Mouse (Mus musculus) limb, embryonic 13.5 days (tissue): ENCODE data around the gene Gtf2a1. TPM values are rescaled to one million over a fixed set of nuclear protein-coding genes. Genes with fewer than 3 reads are reported as not detected.
"Not testable (repeated sequence)": the region's sequence is repeated elsewhere in the genome, so short reads cannot be mapped to it uniquely, and the experiment has no call there.

Source experiments
- ATAC-seq: fragments of 200-750 bp; cut with Nextera tagmentation; 2 replicates; pipeline ENCODE4 v1.8.0; 2017; ENCODE audit warnings: low read depth, moderate number of reproducible peaks, moderate TSS enrichment; ENCODE audit not compliant: low FRiP score
- H3K27ac ChIP-seq: fragments of 300-500 bp; sonication (generic); 2 replicates; pipeline ENCODE4 v1.5.1; 2015; ENCODE audit warnings: inconsistent platforms, mild to moderate bottlenecking, moderate library complexity
- H3K27me3 ChIP-seq: fragments of 300-500 bp; sonication (generic); 2 replicates; pipeline ENCODE4 v1.6.1; 2015; ENCODE audit warnings: mild to moderate bottlenecking, inconsistent platforms
- H3K36me3 ChIP-seq: fragments of 300-500 bp; sonication (generic); 2 replicates; pipeline ENCODE4 v1.6.1; 2015; ENCODE audit warnings: inconsistent platforms, mild to moderate bottlenecking, moderate library complexity
- H3K4me1 ChIP-seq: fragments of 300-500 bp; sonication (generic); 2 replicates; pipeline ENCODE4 v1.6.1; 2015; ENCODE audit warnings: inconsistent platforms
- H3K4me2 ChIP-seq: fragments of 300-500 bp; sonication (generic); replicated peaks from 2 replicates; pipeline ENCODE4 v1.6.1; 2015; ENCODE audit warnings: inconsistent platforms, mild to moderate bottlenecking, moderate library complexity
- H3K4me3 ChIP-seq: fragments of 300-500 bp; sonication (generic); 2 replicates; pipeline ENCODE4 v1.5.1; 2015; ENCODE audit warnings: moderate library complexity, mild to moderate bottlenecking, inconsistent platforms
- H3K9ac ChIP-seq: fragments of 300-500 bp; sonication (generic); 2 replicates; pipeline ENCODE4 v1.6.1; 2015; ENCODE audit warnings: mild to moderate bottlenecking, inconsistent platforms
- H3K9me3 ChIP-seq: fragments of 300-500 bp; sonication (generic); 2 replicates; pipeline ENCODE4 v1.6.1; 2016; ENCODE audit warnings: inconsistent platforms
- WGBS: fragments of 180-500 bp; shearing (Covaris S2); methylation state at CpG from one replicate; pipeline ENCODE4 v1.1.7; 2015; 5-methylcytosine and 5-hydroxymethylcytosine counted together
- polyA plus RNA-seq: library from polyadenylated mRNA; unstranded; fragments of >200 nt; fragmentation: Nextera tagmentation; extraction: Ambion mirVana; gene quantifications from 2 replicates; pipeline ENCODE4 v1.2.1, GENCODE M21; 2015

Gtf2a1 gene
- polyA plus RNA-seq, 1 experiment from 2014 or later, result 47.6 TPM

DNA sequence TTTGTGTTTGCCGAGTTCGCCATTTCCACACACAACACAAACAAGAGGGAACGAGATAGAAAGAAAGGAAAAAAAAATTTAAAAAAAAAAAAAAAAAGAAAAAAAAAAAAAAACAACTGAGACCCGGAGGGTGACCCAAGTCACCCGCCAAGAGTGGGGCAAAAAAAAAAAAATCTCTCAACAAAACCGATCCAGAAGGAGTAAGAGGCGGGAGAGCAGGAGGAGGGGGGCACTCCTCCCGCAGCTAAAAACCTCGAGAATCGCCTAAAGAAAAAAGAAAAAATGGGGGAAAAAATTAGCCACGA, 793 bp downstream of the Gtf2a1 start:
- Histone ChIP-seq H3K36me3 (peaks cover 13% of the 10 kb centered on the region), H3K9me3 (no peaks in the 10 kb centered on the region), H3K27me3 (no peaks in the 10 kb centered on the region), H3K9ac (peak overlapping the region; percentile 100), H3K4me2 (peak overlapping the region; percentile 23; the same call in 1 of the 2 replicates), H3K4me1 (peaks cover 15% of the 10 kb centered on the region), H3K27ac (peak overlapping the region; percentile 100), H3K4me3 (peak overlapping the region; percentile 87)
- ATAC-seq, result no peak
- WGBS, result 0% methylated on average over 11 of the region's 11 CpGs

DNA sequence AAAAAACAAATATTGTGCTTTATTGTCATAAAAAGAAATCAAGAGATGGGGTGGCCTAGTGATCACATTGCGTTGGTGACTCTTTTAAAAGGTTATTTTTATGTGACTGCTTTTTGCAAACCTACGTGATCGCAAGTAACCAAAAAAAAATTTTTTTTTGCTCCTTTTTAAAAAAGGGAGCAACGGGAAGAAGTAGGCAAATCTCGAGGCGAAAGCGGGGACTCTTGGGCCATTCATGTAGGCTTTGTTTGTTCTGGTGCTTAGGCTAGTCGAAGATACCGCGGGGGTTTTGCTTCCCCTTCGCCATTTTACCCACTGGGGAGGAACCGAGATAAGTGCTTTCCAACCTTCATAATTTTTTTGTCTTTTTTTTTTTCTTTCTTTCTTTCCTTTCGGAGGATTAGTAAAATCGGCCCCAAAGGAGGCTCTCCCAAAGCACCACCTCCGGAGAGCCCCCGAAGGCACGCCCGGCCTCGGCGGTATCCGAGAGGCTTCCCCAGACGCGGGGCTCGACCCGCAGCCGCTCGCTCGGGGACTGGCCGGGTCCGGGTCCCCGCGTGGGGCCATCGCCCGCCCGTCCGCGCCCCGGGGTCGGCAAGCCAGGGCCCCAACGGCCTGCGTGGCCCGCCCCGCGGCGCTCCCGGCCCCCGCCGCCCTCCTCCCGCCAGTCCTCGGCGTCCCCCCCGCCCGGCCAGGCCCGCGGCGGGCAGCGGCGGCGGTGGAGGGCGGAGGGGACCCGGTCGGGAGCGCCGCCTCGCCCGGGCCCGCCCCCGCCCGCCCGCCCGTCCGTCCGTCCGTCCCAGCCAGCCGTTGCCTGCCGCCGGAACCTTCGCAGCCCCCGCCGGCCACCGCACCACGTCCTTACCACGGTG, 1.4 kb downstream of the Gtf2a1 start:
- peak overlapping the region; percentile 87 for H3K4me3 ChIP-seq
- no peaks in the 10 kb centered on the region for H3K9me3 ChIP-seq
- H3K36me3 ChIP-seq, result peaks cover 18% of the 10 kb centered on the region
- peak overlapping the region; percentile 100 for H3K9ac ChIP-seq
- peak overlapping the region; percentile 100 for H3K27ac ChIP-seq
- under 1% methylated on average over 69 of the region's 83 CpGs for WGBS
- peak overlapping the region; percentile 34; the same call in 1 of the 2 replicates for H3K4me2 ChIP-seq
- no peak; the same call in 1 of the 2 replicates for ATAC-seq
- no peaks in the 10 kb centered on the region for H3K27me3 ChIP-seq
- H3K4me1 ChIP-seq, result peaks cover 15% of the 10 kb centered on the region

DNA sequence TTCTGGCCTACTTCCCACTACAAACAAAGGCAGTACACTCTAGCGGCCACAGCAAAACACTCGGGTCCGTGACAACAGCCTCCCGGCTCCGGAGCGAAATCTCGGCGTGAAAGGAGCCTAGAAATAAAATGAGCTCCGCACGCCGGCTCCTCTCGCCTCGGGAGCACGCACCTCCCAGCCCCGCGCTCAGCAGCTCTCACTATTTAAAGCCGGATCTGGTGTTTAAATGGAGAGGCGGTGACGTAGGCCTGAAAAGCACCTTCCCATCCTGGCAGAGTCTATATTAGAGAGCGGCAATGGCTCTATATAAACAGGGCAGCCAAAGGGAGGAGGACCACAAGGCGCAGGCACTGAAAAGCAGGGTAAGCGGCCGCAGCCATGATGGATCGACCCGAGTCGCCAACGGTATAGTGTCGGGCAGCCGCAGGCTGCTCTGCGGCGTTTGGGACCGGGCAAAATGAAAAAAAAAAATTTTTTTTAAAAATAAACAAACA, 2.1 kb downstream of the Gtf2a1 start:
- Histone ChIP-seq H3K27me3 (no peaks in the 10 kb centered on the region), H3K4me3 (peak overlapping the region; percentile 87), H3K9ac (peak overlapping the region; percentile 100), H3K9me3 (no peaks in the 10 kb centered on the region), H3K36me3 (peaks cover 20% of the 10 kb centered on the region), H3K27ac (peak overlapping the region; percentile 100), H3K4me1 (peaks cover 15% of the 10 kb centered on the region), H3K4me2 (peak overlapping the region; percentile 66)
- peak; percentile 92 for ATAC-seq
- WGBS, result under 1% methylated on average over 32 of the region's 32 CpGs

DNA sequence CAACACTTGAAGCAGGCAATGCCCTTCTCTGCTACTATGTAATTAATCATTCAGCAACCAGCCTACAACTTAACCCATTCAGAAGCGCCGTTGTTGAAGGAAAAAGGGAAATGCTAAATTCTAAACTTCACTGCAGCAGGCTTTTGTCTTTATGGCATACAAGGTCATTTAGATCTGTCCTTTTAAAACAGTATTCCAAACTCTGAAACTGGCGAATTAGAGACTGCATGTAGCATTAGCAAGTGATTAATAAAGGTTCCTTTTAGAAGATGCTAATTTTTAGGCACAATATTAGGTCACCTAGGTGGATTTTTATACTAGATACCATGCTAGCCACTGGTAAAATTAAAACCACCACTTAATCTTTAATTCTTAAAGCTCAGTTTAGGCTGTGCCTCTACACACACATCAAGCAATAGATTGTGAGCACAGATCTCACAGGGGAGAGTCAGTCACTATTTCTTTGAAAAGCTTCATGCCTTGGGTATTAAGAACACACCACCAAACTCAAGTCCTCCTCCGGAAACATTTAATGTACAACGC, 2.7 kb downstream of the Gtf2a1 start:
- WGBS, result 7% methylated on average over 5 of the region's 5 CpGs
- H3K4me3 ChIP-seq, result peak overlapping the region; percentile 87
- H3K36me3 ChIP-seq, result peaks cover 26% of the 10 kb centered on the region
- no peak for ATAC-seq
- H3K4me2 ChIP-seq, result peak overlapping the region; percentile 66
- no peaks in the 10 kb centered on the region for H3K9me3 ChIP-seq
- H3K27me3 ChIP-seq, result no peaks in the 10 kb centered on the region
- H3K9ac ChIP-seq, result peak overlapping the region; percentile 100
- peaks cover 15% of the 10 kb centered on the region for H3K4me1 ChIP-seq
- H3K27ac ChIP-seq, result peak overlapping the region; percentile 100

DNA sequence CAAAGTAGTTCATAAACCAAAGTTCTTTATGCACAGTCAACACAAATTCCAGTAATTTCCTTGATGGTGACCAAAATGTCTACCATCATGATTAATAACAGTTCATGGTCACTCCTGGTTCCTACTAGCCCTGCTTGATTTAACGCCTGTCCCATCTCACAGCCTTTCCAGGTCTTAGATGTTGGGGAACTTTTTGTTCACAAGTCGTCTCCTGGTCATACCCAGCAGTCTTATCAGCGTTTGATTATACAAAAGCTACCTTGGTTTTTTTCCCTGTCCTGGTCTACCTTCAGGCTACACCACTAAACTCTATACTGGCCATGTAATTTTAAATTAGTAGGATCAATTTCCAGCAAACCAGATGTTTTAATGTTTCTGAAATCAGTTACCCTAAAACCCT, 3.2 kb downstream of the Gtf2a1 start:
- no peak for ATAC-seq
- Histone ChIP-seq H3K9me3 (no peaks in the 10 kb centered on the region), H3K9ac (peak overlapping the region; percentile 100), H3K4me1 (peaks cover 15% of the 10 kb centered on the region), H3K27me3 (no peaks in the 10 kb centered on the region), H3K4me3 (peak overlapping the region; percentile 87), H3K27ac (no peak overlapping the region), H3K4me2 (peak overlapping the region; percentile 66), H3K36me3 (peaks cover 30% of the 10 kb centered on the region)
- 51% methylated on average over 3 of the region's 3 CpGs for WGBS

DNA sequence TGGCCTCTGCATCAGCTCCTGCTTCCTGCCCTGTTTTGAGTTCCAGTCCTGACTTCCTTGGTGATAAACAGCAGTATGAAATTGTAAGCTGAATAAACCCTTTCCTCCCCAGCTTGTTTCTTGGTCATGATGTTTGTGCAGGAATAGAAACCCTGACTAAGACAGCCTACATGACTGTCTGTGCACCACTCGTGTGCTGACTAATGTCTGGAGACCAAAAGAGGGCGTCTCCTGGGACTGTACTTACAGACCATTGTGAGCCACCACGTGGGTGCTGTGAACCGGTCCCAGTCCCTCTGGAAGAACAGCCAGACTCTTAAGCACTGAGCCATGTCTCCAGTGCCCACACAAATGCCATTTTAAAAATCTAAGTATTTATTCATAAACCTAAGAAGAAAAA, 4.5 kb downstream of the Gtf2a1 start:
- H3K4me2 ChIP-seq, H3K9me3 ChIP-seq, H3K4me3 ChIP-seq, H3K9ac ChIP-seq, ATAC-seq, H3K27ac ChIP-seq, H3K27me3 ChIP-seq: not testable (repeated sequence)
- Histone ChIP-seq H3K36me3 (peaks cover 30% of the 10 kb centered on the region), H3K4me1 (peaks cover 11% of the 10 kb centered on the region)
- 96% methylated on average over 4 of the region's 4 CpGs for WGBS

DNA sequence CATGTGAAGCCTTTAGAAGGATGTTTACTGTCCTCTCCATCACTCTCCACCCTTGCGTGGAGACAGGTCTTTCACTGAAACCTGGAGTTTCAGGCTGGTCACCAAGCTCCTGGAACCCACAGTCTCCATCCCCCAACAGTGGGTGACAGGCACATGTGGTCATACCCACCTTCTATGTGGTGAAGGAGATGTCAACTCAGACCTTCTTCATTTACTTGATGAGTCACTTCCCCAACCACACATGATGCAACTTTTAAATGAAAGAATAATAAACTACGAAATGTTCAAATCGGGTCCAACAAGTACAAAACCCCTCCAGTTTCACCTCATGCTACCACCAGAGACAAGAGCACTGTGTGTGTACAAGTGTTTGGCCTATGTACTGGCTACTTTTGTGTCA, 5.1 kb downstream of the Gtf2a1 start:
- H3K36me3 ChIP-seq, result peaks cover 33% of the 10 kb centered on the region
- no peak for ATAC-seq
- H3K27me3 ChIP-seq, result no peaks in the 10 kb centered on the region

DNA sequence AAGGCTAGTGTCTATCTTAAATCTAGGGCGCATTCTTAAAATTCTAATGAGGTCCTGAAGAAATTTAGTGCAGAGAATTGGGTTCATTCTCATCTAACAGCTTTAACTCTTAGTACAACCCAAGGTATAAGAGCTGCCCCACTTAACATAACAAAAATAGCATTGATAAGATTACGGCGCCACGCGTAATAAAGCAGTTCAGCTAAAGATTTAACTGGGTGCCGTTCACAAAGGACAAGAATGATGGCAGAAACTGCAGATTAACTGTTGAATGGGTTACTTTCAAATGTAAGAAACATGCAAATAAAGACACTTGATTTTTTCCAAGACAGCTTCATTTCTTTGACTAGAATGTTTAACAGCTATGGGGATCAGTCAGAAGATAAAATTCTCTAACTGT, 6.9 kb downstream of the Gtf2a1 start:
- Histone ChIP-seq H3K9ac (no peak overlapping the region), H3K4me2 (no peak overlapping the region), H3K27ac (no peak overlapping the region), H3K36me3 (peaks cover 45% of the 10 kb centered on the region), H3K4me1 (peaks cover 10% of the 10 kb centered on the region), H3K9me3 (no peaks in the 10 kb centered on the region), H3K27me3 (no peaks in the 10 kb centered on the region), H3K4me3 (no peak overlapping the region)
- ATAC-seq, result no peak
- WGBS, result 91% methylated on average over 6 of the region's 6 CpGs

More for the DNA sequence above, 5.1 kb downstream of the Gtf2a1 start:
- peaks cover 10% of the 10 kb centered on the region for H3K4me1 ChIP-seq
- 92% methylated on average over 3 of the region's 3 CpGs for WGBS
- H3K27ac ChIP-seq, result no peak overlapping the region
- H3K4me3 ChIP-seq, result no peak overlapping the region
- H3K9ac ChIP-seq, result no peak overlapping the region
- H3K9me3 ChIP-seq, result no peaks in the 10 kb centered on the region
- H3K4me2 ChIP-seq, result no peak overlapping the region

DNA sequence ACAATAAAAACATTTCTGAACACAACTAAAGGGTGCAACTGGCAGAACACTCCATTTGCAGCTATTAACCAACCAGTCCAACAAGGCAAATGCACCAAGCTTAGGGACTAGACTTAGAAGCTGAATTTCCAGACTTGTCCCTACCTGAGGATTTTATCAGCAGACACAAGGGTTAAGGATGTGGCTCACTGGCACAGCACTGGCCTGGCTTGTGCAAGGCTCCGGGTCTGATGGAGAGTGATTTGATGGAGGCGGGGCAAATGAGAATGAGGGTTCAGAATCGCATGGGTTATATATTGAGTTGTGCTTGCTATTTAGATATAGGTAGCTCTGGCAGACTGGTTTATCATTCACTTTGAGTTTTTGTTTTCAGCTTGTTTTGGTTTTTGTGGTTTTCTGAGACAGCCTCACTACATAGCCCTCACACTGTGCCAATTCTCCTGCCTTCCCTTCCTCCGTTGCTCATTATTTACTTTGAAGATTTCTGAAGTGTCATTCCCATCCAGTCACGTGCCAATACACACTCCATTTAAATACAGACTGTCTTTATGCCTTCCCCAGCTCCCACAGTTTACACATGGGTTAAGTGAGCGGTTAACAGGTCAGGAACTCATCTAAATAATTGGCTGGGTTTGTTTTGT, 7.8 kb downstream of the Gtf2a1 start:
- Histone ChIP-seq H3K27ac (no peak overlapping the region), H3K27me3 (no peaks in the 10 kb centered on the region), H3K4me3 (no peak overlapping the region), H3K4me2 (no peak overlapping the region), H3K36me3 (peaks cover 53% of the 10 kb centered on the region), H3K9ac (no peak overlapping the region), H3K4me1 (peaks cover 7% of the 10 kb centered on the region), H3K9me3 (no peaks in the 10 kb centered on the region)
- no peak for ATAC-seq
- 78% methylated on average over 6 of the region's 6 CpGs for WGBS

DNA sequence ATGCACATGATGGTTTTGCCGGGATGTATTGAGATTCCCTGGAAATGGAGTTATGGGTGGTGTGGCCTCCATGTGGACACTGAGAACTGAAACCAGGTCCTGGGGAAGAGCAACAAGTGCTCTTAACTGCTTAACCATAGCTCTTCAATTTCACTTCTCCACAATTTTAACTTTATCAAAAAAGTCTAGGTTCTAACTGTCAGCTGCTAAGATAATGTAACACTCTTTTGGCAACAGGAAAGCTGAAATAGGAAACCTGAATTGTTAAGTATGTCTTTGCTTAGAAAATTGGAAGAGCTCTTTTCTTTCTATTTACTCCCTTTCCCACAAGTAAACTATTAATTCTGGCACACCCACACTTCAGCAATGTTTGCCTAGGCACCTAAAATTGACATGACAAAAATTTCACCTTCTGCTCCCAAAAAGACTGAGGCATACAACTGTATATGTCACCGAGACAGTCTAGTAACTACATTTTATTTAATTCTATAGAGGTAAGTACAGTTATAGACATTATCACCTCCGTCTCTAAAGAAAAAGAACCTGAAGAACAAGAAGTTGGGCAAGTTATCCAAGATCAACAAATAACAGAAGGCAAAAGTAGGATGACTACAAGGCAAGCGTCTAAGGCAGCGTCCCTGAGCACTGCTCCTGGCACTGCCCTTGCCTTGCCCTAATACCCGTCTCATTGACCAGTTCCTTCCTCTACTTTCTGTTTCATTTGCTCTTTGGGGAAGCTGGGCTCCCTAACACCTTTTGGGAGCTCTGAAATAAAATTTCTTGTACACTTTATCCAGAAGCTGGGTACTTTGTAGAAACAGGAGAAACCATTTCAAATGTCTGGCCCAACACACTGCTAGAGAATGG, 8.8 kb downstream of the Gtf2a1 start:
- Histone ChIP-seq H3K4me3 (no peak overlapping the region), H3K4me1 (no peaks in the 10 kb centered on the region), H3K36me3 (peaks cover 59% of the 10 kb centered on the region), H3K9ac (no peak overlapping the region), H3K27me3 (no peaks in the 10 kb centered on the region), H3K4me2 (no peak overlapping the region), H3K9me3 (no peaks in the 10 kb centered on the region), H3K27ac (no peak overlapping the region)
- WGBS, result 88% methylated on average over 6 of the region's 6 CpGs
- ATAC-seq, result no peak

DNA sequence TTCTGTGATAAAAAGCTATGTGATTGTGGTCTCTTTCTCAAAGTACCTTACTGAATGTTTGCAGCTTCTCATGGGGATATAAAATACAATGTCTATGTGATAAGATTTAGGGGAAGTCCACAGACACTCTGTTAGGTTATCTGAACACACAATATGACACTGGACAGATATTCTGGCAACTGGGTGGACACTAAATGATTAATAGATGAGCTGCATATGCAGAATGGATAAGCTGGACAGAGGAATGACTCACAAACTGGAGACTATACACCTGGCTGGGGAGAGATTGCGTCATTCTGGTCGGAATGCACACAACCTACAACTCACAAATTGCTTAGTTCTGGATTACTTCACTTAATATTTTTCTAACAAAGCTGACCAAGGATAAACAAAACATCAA, 10.6 kb downstream of the Gtf2a1 start:
- WGBS, result 89% methylated on average over 2 of the region's 2 CpGs
- Histone ChIP-seq H3K9me3 (no peaks in the 10 kb centered on the region), H3K4me1 (no peaks in the 10 kb centered on the region), H3K27ac (no peak overlapping the region), H3K27me3 (no peaks in the 10 kb centered on the region), H3K36me3 (peaks cover 61% of the 10 kb centered on the region), H3K4me2 (no peak overlapping the region), H3K9ac (no peak overlapping the region), H3K4me3 (no peak overlapping the region)
- no peak for ATAC-seq
